ENCODE assay signal across 8 mouse cellular contexts in genomic region chr2:152828011-152828370, GRCm38 (mm10). TPM values are rescaled to one million over a fixed set of nuclear protein-coding genes. Genes with fewer than 3 reads are reported as not detected.
DNase-seq lines count a peak whose midpoint lies in the region; ATAC-seq and TF ChIP-seq lines count a peak whose summit lies in the region.

No protein-coding gene starts in this region.

- H3K4me1 ChIP-seq in hindbrain, embryonic 15.5 days (replicated peaks) = peaks cover 59% of the 10 kb centered on the region
- peaks cover 53 to 61% of the 10 kb centered on the region in 2 experiments for H3K4me1 ChIP-seq in liver, embryonic 14.5 days (replicated peaks; ENCODE audit: control insufficient read depth in 2 of 2, insufficient read depth in 2 of 2, low read length in 1 of 2)

- no peak for ATAC-seq in hindbrain, embryonic 15.5 days (ENCODE audit: low FRiP score, low read depth)
- no peak for ATAC-seq in liver, embryonic 14.5 days (ENCODE audit: insufficient read depth)

- no peak overlapping the region for H3K27ac ChIP-seq in hindbrain, embryonic 15.5 days (replicated peaks)
- H3K27ac ChIP-seq in liver, embryonic 14.5 days = peak overlapping the region; percentile 93

- no peaks in the 10 kb centered on the region for H3K9me3 ChIP-seq in hindbrain, embryonic 15.5 days
- H3K9me3 ChIP-seq in liver, embryonic 14.5 days (ENCODE audit: control insufficient read depth, low read length) = no peaks in the 10 kb centered on the region

- peak overlapping the region; percentile 81; the same call in 1 of the 2 replicates for H3K9ac ChIP-seq in hindbrain, embryonic 15.5 days
- peak overlapping the region; percentile 98 for H3K9ac ChIP-seq in liver, embryonic 14.5 days (replicated peaks)

- 69% methylated on average over 4 of the region's 4 CpGs for WGBS in hindbrain, embryonic 15.5 days
- WGBS in liver, embryonic 14.5 days (ENCODE audit: insufficient replicate concordance) = 73% methylated on average over 4 of the region's 4 CpGs

- TF ChIP-seq CTCF in liver, embryonic 14.5 days (IDR thresholded peaks at IDR 0.05; ENCODE audit: low read depth) = no peak

- no peaks in the 10 kb centered on the region for H3K36me3 ChIP-seq in hindbrain, embryonic 15.5 days
- H3K36me3 ChIP-seq in liver, embryonic 14.5 days (replicated peaks; ENCODE audit: control insufficient read depth, insufficient read depth, low read depth) = peaks cover 48% of the 10 kb centered on the region

- H3K27me3 ChIP-seq in hindbrain, embryonic 15.5 days = no peaks in the 10 kb centered on the region
- no peaks in the 10 kb centered on the region for H3K27me3 ChIP-seq in liver, embryonic 14.5 days (ENCODE audit: control insufficient read depth, insufficient read depth, low read length)

- peak overlapping the region; percentile 71 for H3K4me3 ChIP-seq in hindbrain, embryonic 15.5 days
- peak overlapping the region; percentile 89 to 95 for H3K4me3 ChIP-seq in liver, embryonic 14.5 days (ENCODE audit: insufficient read depth in 1 of 2, low read depth in 2 of 2, low read length in 2 of 2)

- DNase-seq in cerebellum, adult 9-11 months = peak; percentile 38
- DNase-seq in cerebellum, adult 11-12 months = no peak
- peak; percentile 78 for DNase-seq in ZHBTc4 (ENCODE audit: low read depth, low spot score)
- DNase-seq in liver, embryonic 14.5 days (ENCODE audit: low read depth in 3 of 3, low spot score in 3 of 3) = no peak
- DNase-seq in spleen, postnatal 4 days (ENCODE audit: low spot score in 2 of 2) = no peak
- DNase-seq in left cerebral cortex, adult 11 months (ENCODE audit: low spot score) = no peak
- no peak for DNase-seq in adrenal gland, postnatal 25 days

- peak; percentile 10; the same call in 1 of the 2 replicates for TF ChIP-seq EP300 in liver, embryonic 14.5 days (IDR thresholded peaks at IDR 0.05; ENCODE audit: low read depth)

- H3K4me2 ChIP-seq in hindbrain, embryonic 15.5 days = peak overlapping the region; percentile 80
- H3K4me2 ChIP-seq in liver, embryonic 14.5 days (ENCODE audit: low read depth) = peak overlapping the region; percentile 84

RNA-seq across cellular contexts. Expression of gene Bcl2l1, which starts 3.5 kb away (rescaled TPM):
- polyA plus RNA-seq in hindbrain, embryonic 15.5 days (2015; fragmentation: Nextera tagmentation; extraction: Ambion mirVana) = 145 and 155 TPM in 2 replicates
- polyA plus RNA-seq in liver, embryonic 14.5 days (2012; rRNA removed) = 72.2 and 81.6 TPM in 2 replicates
- 172 and 186 TPM in 2 replicates for polyA plus RNA-seq in liver, embryonic 14.5 days (2014; fragmentation: Nextera tagmentation; extraction: Ambion mirVana)
- total RNA-seq in adrenal gland, postnatal 25 days (2021) = 48.9 and 61.8 TPM in 2 replicates

RNA-seq across cellular contexts. Expression of gene Tpx2, which starts 19.8 kb away (rescaled TPM):
- 17.4 and 22.3 TPM in 2 replicates for polyA plus RNA-seq in hindbrain, embryonic 15.5 days (2015; fragmentation: Nextera tagmentation; extraction: Ambion mirVana)
- 25.1 and 47.1 TPM in 2 replicates for polyA plus RNA-seq in liver, embryonic 14.5 days (2012; rRNA removed)
- 80.9 and 82.6 TPM in 2 replicates for polyA plus RNA-seq in liver, embryonic 14.5 days (2014; fragmentation: Nextera tagmentation; extraction: Ambion mirVana)
- 9.6 and 13.5 TPM in 2 replicates for total RNA-seq in adrenal gland, postnatal 25 days (2021)

Comparison
In these comparisons a context has a peak if more than half of its experiments do, and no peak if none do; other contexts are left out.
1. DNase-seq: peak in cerebellum, adult 9-11 months (single experiment) and ZHBTc4 (single experiment); none in cerebellum, adult 11-12 months (single experiment), liver, embryonic 14.5 days (0 of 3), spleen, postnatal 4 days (0 of 2), left cerebral cortex, adult 11 months (single experiment) and adrenal gland, postnatal 25 days (single experiment).